Mouse (Mus musculus): ENCODE results near the gene Irs3. TPM values are rescaled to one million over a fixed set of nuclear protein-coding genes. Genes with fewer than 3 reads are reported as not detected.

Gene Irs3
- polyA plus RNA-seq (2014; fragmentation: Illumina TruSeq; extraction: RNeasy Lipid Tissue Mini Kit (QIAGEN cat#74804); ENCODE audit: low read depth, low replicate concordance), result 0.58 TPM

GRCm38 (mm10) chr5:137645652-137646091 is at the start of gene Irs3:
Irs3 (minus strand) TSS chr5:137645714.

GRCm38 (mm10) chr5:137684294-137685123 is 39.0 kb upstream of the Irs3 start, which contains the start of gene Agfg2:
Agfg2 (minus strand) TSS chr5:137684726.

GRCm38 (mm10) chr5:137641054-137641453 is 4.5 kb downstream of the Irs3 start, which contains the start of gene Sap25:
Sap25 (plus strand) TSS chr5:137641334.

GRCm38 (mm10) chr5:137628498-137629305 is 16.8 kb downstream of the Irs3 start, which contains the start of the genes Fbxo24, Lrch4 and Gm20605:
Fbxo24 (minus strand) TSS chr5:137629002.
Lrch4 (plus strand) TSS chr5:137629121.
Gm20605 (plus strand) TSS chr5:137629175.

GRCm38 (mm10) chr5:137613550-137613949 is 32.0 kb downstream of the Irs3 start, which contains the start of gene Pcolce:
Pcolce (minus strand) TSS chr5:137613784.

GRCm38 (mm10) chr5:137600619-137601364 is 44.7 kb downstream of the Irs3 start, which contains the start of gene Mospd3:
Mospd3 (minus strand) TSS chr5:137601058.

Other genes with a start within 250 kb of the Irs3 start
- gene Zan, start 168.7 kb downstream of the Irs3 start, polyA plus RNA-seq (2014; fragmentation: Illumina TruSeq; extraction: RNeasy Lipid Tissue Mini Kit (QIAGEN cat#74804); ENCODE audit: low read depth, low replicate concordance), result not detected
- gene Pop7, start 143.2 kb downstream of the Irs3 start, polyA plus RNA-seq (2014; fragmentation: Illumina TruSeq; extraction: RNeasy Lipid Tissue Mini Kit (QIAGEN cat#74804); ENCODE audit: low read depth, low replicate concordance), result not detected
- gene Gigyf1, start 127.2 kb downstream of the Irs3 start, polyA plus RNA-seq (2014; fragmentation: Illumina TruSeq; extraction: RNeasy Lipid Tissue Mini Kit (QIAGEN cat#74804); ENCODE audit: low read depth, low replicate concordance), result 2.2 TPM
- not detected for gene Epo, start 112.5 kb downstream of the Irs3 start, polyA plus RNA-seq (2014; fragmentation: Illumina TruSeq; extraction: RNeasy Lipid Tissue Mini Kit (QIAGEN cat#74804); ENCODE audit: low read depth, low replicate concordance)
- 1.2 TPM for gene Gnb2, start 112.2 kb downstream of the Irs3 start, polyA plus RNA-seq (2014; fragmentation: Illumina TruSeq; extraction: RNeasy Lipid Tissue Mini Kit (QIAGEN cat#74804); ENCODE audit: low read depth, low replicate concordance)
- gene Actl6b, start 92.2 kb downstream of the Irs3 start, polyA plus RNA-seq (2014; fragmentation: Illumina TruSeq; extraction: RNeasy Lipid Tissue Mini Kit (QIAGEN cat#74804); ENCODE audit: low read depth, low replicate concordance), result not detected
- not detected for gene Tfr2, start 75.9 kb downstream of the Irs3 start, polyA plus RNA-seq (2014; fragmentation: Illumina TruSeq; extraction: RNeasy Lipid Tissue Mini Kit (QIAGEN cat#74804); ENCODE audit: low read depth, low replicate concordance)
- not detected for gene Mospd3, start 44.7 kb downstream of the Irs3 start, polyA plus RNA-seq (2014; fragmentation: Illumina TruSeq; extraction: RNeasy Lipid Tissue Mini Kit (QIAGEN cat#74804); ENCODE audit: low read depth, low replicate concordance)
- 63.9 TPM for gene Pcolce, start 31.9 kb downstream of the Irs3 start, polyA plus RNA-seq (2014; fragmentation: Illumina TruSeq; extraction: RNeasy Lipid Tissue Mini Kit (QIAGEN cat#74804); ENCODE audit: low read depth, low replicate concordance)
- not detected for gene Fbxo24, start 16.7 kb downstream of the Irs3 start, polyA plus RNA-seq (2014; fragmentation: Illumina TruSeq; extraction: RNeasy Lipid Tissue Mini Kit (QIAGEN cat#74804); ENCODE audit: low read depth, low replicate concordance)
- 0.99 TPM for gene Lrch4, start 16.6 kb downstream of the Irs3 start, polyA plus RNA-seq (2014; fragmentation: Illumina TruSeq; extraction: RNeasy Lipid Tissue Mini Kit (QIAGEN cat#74804); ENCODE audit: low read depth, low replicate concordance)
- gene Gm20605, start 16.5 kb downstream of the Irs3 start, polyA plus RNA-seq (2014; fragmentation: Illumina TruSeq; extraction: RNeasy Lipid Tissue Mini Kit (QIAGEN cat#74804); ENCODE audit: low read depth, low replicate concordance), result not detected
- gene Sap25, start 4.4 kb downstream of the Irs3 start, polyA plus RNA-seq (2014; fragmentation: Illumina TruSeq; extraction: RNeasy Lipid Tissue Mini Kit (QIAGEN cat#74804); ENCODE audit: low read depth, low replicate concordance), result not detected
- gene Agfg2, start 39.0 kb upstream of the Irs3 start, polyA plus RNA-seq (2014; fragmentation: Illumina TruSeq; extraction: RNeasy Lipid Tissue Mini Kit (QIAGEN cat#74804); ENCODE audit: low read depth, low replicate concordance), result 12.5 TPM
- not detected for gene Nyap1, start 95.9 kb upstream of the Irs3 start, polyA plus RNA-seq (2014; fragmentation: Illumina TruSeq; extraction: RNeasy Lipid Tissue Mini Kit (QIAGEN cat#74804); ENCODE audit: low read depth, low replicate concordance)
- 0.29 TPM for gene Tsc22d4, start 100.0 kb upstream of the Irs3 start, polyA plus RNA-seq (2014; fragmentation: Illumina TruSeq; extraction: RNeasy Lipid Tissue Mini Kit (QIAGEN cat#74804); ENCODE audit: low read depth, low replicate concordance)
- not detected for gene Ppp1r35, start 133.1 kb upstream of the Irs3 start, polyA plus RNA-seq (2014; fragmentation: Illumina TruSeq; extraction: RNeasy Lipid Tissue Mini Kit (QIAGEN cat#74804); ENCODE audit: low read depth, low replicate concordance)
- gene Mepce, start 141.9 kb upstream of the Irs3 start, polyA plus RNA-seq (2014; fragmentation: Illumina TruSeq; extraction: RNeasy Lipid Tissue Mini Kit (QIAGEN cat#74804); ENCODE audit: low read depth, low replicate concordance), result 10.4 TPM
- gene Zcwpw1, start 142.1 kb upstream of the Irs3 start, polyA plus RNA-seq (2014; fragmentation: Illumina TruSeq; extraction: RNeasy Lipid Tissue Mini Kit (QIAGEN cat#74804); ENCODE audit: low read depth, low replicate concordance), result 7.7 TPM
- 0.76 TPM for gene Pilra, start 190.6 kb upstream of the Irs3 start, polyA plus RNA-seq (2014; fragmentation: Illumina TruSeq; extraction: RNeasy Lipid Tissue Mini Kit (QIAGEN cat#74804); ENCODE audit: low read depth, low replicate concordance)
- not detected for gene Pilrb1, start 212.4 kb upstream of the Irs3 start, polyA plus RNA-seq (2014; fragmentation: Illumina TruSeq; extraction: RNeasy Lipid Tissue Mini Kit (QIAGEN cat#74804); ENCODE audit: low read depth, low replicate concordance)
- gene Pilrb2, start 226.1 kb upstream of the Irs3 start, polyA plus RNA-seq (2014; fragmentation: Illumina TruSeq; extraction: RNeasy Lipid Tissue Mini Kit (QIAGEN cat#74804); ENCODE audit: low read depth, low replicate concordance), result not detected

Measured in adrenal gland, adult 10 weeks (tissue).